Mouse (Mus musculus) liver, embryonic 14.5 days (tissue): ENCODE measurements at regions not wholly inside any gene's neighbourhood (a gene's known extent, or its start where the extent isn't known, plus 50 kb on each side); places are given as distances from the start of the nearest gene placed in this dataset.
"Not testable (repeated sequence)": the region's sequence is repeated elsewhere in the genome, so short reads cannot be mapped to it uniquely, and the experiment has no call there.

Experiments used
- CTCF ChIP-seq: IDR thresholded peaks from 2 replicates; pipeline ENCODE4 v1.5.1; 2016; ENCODE audit warnings: antibody characterized with exemption, low read depth, control low read depth
- EP300 ChIP-seq: IDR thresholded peaks from 2 replicates; pipeline ENCODE4 v1.6.1; 2016; ENCODE audit warnings: antibody characterized with exemption, low read depth

DNA sequence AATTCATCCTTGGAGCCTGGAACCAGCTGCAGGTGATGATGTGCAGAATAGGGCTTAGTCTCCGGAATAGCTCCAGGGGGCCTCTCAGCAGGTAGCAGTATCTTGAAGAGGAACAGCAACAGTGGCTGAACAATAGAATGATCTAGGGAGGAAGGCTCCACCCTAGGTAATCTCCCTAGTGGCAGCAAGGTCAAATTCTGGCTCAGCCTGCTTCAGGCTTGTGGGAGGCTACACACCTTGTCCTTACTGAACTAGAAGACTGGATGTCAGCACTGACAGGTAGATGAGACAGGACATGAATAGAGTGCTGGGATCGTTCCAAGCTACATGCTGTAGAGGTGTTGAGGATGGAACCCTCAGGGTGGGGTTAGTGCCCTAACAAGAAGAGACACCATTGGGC is 80.8 kb upstream of the Pdk4 start:
- TF ChIP-seq CTCF, EP300: not testable (repeated sequence)
